Mouse (Mus musculus) layer of hippocampus, adult 18-20 months (tissue): ENCODE results near the gene Rims1. TPM values are rescaled to one million over a fixed set of nuclear protein-coding genes. Genes with fewer than 3 reads are reported as not detected.

Source experiments
- DNase-seq, 2 experiments: peaks; one replicate each; pipeline ENCODE4 v3.0.0; 2022; ENCODE audit warnings: low spot score in 2 of 2
- total RNA-seq, 2 experiments: library from RNA; stranded (reverse); gene quantifications; 2 replicates each; pipeline ENCODE4 v1.2.3; 2021

Rims1 gene
- total RNA-seq, 2 experiments from 2014 or later: 258 to 272 TPM

DNA sequence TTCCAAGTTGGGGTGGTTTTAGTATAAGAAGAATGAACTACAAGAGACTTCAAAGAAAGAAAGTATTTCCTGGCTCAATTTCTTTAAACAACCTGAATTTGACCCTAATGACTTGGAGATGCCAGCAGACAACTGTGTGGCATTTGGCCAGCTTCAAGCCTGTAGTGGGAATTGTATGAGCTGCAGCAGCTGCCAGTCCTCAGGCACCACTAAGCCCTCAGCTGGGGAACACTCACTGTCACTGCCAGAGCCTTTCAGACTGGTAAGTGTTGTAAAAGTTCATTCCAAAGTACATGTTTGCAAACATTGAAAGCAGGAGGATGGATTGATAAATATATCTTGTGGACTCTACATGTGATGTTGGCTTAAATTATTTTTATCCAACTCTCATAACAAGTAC lies 211.0 kb downstream of the Rims1 start:
- DNase-seq: no peak

DNA sequence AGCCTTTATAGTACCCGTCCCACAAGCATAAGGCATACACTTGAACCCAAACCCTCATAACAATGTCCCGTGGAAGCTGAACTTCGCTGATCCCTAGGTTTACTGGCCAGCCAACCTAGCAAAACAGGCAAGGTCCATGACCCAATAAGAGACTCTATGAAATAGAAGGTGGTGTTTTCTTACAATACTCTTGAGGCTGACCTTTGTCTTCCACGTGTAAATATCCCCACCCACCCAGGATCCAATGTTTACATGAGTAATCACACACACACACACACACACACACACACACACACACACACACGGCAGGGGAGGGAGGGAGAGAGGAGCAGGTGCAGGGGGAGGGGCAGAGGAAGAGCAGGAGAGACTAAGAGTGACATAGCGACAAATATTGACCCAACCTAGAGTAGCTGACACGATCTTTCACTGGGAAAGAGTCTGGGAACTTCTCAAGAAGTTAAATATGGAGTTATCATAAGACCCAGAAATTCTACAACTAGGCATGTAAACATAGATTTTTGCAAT lies 217.9 kb downstream of the Rims1 start:
- DNase-seq: no peak

DNA sequence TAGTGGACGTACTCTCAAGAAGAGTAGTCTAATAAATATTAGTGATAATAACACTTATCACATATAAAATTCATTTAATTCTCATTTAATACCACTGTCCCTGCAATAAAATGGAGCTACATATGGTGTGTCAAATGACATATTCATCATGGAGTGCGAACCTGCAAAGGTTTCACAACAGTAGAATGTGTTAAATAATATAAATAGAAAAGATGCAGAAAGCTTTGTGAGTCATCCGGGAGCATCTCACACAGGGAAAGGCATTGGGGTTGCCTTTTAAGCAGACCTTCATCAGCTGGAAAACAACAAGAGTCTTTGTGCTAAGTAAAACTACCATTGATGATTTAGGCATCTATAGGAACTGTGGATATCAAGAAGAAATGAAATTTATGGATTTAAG lies 220.2 kb downstream of the Rims1 start:
- DNase-seq: no peak

DNA sequence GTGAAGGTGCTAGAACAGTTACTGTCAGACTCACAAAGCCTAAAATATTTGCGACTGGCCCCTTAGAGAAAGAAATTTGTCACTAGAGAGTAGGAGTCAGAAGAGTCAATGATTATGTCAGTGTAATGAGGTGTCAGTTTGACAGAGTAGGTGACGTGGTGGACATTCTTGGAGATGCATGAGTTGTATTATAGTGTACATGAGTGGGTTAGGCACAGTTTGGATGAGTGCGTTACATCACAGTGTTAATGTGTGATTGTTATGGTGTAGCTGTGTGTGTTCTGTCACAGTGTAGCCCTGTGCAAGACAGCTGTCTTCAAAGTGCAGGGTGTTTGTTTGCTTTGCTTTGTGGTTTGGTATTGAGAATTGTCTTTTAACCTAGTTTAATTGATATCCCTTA lies 226.3 kb downstream of the Rims1 start:
- DNase-seq: no peak

DNA sequence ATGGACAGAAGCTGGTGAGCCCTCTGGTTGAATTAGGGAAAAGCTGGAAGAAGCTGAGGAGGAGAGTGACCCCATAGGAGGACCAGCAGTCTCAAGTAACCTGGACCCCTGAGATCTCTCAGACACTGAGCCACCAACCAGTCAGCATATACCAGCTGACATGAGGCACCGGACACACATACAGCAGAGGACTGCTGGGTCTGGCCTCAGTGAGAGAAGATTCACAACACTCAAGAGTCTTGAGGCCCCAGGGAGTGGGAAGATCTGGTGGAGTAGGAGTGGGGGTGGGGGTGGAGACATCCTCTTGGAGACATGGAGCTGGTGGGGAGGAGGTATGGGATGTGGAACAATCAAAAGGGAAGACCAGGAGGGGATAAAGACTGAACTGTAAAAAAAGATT lies 233.1 kb downstream of the Rims1 start:
- DNase-seq: no peak

DNA sequence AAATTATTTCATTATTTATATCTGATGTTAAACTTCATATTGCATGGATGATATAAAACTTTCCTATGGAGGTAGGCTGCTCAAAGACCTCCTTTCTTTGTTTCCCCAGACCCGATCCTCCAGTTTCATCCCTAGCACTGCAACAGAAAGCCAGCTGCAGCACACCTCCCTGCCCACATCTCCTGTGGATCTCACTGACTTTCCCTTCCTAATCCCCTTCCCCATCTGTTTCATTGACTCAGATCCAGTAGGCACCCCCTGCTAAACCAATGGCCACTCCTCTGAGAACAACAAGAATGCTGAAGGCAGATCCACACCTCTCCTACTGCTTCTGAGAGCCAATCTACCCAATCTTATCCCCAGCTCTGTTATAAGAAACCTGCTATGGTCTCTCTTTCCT lies 259.5 kb downstream of the Rims1 start:
- DNase-seq: no peak

DNA sequence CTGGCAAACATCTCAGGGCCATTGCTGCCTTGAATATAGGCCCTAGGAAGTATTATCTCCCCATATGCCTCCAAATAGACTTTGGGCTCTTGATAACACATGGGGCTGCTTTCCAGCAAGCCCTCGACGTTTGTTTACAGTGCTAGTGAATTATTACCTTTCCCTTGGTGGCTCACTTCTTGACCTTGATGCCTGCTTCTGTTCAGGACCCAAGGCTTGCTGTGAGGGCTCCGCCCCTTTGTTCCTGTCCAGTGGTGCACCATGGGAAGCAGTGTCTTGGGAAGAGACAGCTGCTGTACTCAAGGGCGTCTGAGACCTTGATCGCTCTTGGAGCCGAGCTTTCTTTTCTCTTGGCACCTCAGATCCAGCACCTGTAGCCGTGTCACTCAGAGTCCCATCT lies 267.7 kb downstream of the Rims1 start:
- no peak for DNase-seq

DNA sequence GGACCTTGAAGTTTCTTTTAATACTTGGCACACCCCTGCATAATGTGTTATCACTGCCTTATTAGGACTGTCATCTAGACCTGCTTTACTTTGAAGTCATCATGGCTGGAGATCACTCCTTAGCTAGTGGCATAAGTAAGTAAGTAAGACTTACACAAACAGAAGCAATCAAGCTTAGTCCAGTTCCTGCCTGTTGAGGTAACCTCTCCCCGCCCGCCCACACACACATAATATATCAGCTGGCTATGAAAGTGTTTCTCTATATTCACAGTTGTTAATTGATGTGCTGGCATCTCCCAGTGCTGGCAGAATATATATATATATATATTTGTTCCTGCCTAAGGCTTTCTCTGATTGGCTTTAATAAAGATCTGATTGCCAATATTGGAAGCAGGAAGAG lies 269.0 kb downstream of the Rims1 start:
- DNase-seq: no peak

DNA sequence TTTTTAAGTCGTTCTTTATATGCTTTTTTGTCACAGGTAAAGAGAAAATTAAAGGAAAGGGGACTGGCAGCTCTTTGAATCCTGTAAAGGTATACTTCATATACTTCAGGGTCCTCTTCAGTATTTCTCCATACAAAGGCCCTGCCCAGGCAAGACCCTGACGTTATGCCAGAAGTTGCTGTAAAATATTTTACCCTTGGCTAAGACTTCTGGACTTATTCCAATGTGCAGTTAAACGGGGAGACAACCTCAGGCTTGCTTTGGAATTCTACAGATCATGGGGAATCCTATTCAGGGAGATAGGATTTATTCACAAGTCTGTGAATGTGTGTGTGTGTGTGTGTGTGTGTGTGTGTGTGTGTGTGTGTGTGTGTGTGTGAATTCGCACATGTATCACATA lies 270.7 kb downstream of the Rims1 start:
- DNase-seq: no peak

DNA sequence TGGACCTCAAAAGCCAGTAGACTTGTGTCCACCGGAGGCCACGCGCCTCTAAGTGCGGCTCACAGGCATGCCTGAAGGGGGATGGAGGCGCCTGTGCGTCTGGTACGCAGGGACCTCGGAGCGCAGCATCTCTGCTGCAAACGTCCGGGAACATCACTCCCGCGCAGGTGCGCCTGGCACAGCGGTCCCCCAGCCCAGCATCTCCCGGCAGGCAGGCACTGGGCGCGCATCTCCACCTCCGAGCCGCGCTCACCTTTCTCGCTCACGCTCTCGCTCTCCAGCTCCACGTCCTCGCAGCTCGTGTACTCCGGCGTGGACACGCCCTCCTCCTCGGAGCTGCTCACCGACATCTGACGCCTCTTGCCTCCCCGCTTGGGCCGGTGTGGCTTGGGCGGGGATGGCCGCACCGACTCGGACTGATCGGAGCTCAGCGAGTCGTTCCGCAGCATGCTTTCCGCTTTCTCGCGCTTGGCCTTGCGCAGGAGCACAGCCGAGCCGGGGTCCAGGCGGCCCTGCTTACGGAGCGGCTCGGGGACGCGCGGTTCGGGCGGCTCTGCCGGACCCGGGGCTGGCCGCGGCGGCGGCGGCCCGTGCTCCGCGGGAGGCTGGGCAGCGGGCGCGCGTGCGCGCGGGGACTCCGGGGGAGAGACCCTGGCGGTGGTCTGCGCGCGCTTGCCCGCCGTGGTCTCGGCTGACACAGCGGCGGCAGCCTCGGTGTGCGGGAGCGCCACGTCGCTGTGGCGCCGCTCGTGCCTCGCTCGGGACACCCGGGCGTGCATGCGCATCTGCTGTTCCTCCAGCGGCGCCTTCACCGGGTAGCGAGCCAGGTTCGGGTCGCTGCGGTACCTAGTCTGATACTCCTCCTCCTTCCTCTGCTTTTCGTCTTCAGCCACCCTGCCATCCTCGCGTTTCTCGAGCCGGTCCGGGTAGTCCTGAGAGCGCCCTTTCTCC lies 272.4 kb downstream of the Rims1 start:
- DNase-seq: peak in 1 of 2 experiments; percentile 34

DNA sequence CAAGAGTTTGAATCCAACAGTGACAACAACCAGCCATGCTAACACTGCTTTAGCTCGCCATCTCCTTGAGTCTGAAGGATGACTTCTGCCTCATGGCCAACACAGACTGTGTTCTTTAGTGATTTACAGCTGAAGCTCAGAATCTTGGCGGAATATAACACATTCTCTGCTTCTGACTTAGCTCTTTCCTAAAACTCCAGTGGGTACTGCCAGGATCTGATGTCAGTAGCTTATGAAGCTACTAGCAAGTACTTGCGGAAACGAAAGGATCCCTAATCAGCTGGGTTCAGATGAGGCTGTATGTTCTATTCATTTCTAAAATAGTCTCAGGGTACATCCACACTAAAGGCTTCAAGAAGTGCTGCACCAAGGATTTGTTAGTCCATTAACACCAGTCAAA lies 290.7 kb downstream of the Rims1 start:
- DNase-seq: peak in 1 of 2 experiments; percentile 13

DNA sequence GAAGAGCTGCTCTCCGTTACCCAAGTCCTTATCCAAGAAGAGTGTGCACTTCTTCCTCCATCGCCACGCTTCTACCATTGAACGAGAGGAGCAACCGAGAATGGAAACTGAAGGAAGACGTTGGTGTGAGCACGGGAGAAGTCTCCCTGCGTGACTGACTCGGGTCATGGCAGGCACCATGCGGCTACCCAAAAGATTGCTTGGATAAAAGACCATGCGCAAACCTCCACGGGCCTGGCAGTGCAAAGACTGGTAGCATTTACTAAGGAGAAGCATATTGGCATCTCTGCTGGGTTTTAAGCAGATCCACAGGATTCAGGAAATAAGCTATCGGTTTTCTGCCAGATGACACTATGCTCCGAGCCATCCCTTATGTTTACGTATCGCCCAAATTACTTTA lies 293.4 kb downstream of the Rims1 start:
- DNase-seq: no peak

DNA sequence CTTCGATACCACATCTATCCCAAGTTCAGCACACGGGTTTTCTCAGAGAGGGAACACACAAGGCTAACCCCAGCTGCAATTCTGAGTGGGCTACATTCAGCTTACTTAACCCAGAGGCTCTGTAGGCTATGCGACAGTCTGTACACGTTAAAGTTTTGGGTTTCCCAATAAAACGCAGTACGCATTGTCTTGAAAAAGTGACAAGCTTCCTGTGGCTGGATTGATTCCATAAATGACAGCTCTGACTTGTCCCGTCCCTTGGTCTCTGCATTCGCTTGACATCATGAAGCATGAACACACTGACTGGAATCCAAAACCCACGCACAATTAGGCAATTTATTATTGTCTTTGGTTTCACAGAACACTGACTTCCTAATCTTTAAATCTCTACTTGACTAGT lies 294.2 kb downstream of the Rims1 start:
- peak in 1 of 2 experiments; percentile 30 for DNase-seq

DNA sequence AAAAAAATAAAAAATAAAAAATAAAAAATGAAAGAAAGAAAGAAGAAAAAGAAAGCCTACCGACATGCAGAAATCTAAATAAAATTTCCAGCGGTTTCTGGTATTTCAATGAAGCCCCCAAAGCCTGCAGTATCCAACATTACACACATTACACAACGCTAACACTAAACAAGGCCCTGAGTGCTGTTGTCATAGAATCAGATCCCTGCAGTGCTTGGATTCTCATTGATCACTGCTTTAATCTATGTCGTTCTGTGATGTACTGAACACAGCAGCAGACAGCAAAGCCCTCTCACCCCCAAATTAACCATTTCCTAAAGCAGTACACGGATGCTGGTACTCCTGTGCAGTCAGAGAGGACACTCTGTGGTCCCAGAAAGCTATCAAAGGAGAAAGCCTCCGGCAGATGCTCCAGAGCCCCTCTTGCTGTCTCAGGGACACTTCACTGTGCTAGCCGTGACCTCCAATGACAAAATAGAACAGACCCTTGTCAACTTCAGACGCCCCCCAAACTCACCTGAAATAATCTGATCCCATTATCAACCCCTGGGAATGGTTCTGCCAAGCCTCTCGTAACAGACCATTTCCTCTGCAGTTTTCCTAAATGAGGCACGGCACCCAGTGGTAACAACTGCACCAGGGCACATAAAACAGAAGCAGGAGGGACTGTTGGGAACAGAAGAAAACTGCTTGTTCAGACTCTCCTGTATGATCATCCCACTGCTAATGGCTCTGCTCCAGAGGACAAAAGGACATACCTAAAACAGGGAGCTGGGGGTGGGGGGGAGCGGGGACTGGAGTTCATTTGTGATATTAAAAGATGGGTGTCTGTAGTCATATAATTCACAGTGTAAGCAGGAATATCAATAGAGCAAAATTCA lies 296.8 kb downstream of the Rims1 start:
- DNase-seq: peak in 1 of 2 experiments; percentile 18

DNA sequence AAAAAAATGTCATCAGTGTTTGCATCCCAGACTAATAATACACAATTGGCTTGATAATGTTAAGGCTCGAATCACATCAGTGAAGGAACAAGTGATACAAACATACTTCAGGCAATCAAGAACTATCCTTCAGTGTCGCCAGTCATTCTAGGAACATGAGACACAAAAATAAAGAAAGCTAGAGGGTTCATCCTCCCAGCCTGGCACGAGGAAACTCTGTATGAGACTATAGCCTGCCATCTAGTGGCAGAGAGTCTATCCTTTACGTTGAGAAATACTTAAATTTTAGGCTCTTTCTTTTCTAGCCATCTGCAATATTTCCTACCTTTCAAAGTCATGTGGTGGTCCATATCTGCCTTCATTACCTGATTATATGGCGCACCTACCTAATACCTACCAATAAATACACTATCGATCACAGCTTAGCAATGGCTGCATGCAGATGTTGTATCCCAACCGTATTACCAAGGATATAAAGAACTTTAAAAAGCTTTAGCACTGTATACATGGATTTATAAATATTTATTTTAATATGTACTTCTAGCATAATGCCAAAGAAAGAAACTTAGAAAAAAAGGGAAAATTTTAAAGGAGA lies 318.4 kb downstream of the Rims1 start:
- peak in 1 of 2 experiments; percentile 23 for DNase-seq

DNA sequence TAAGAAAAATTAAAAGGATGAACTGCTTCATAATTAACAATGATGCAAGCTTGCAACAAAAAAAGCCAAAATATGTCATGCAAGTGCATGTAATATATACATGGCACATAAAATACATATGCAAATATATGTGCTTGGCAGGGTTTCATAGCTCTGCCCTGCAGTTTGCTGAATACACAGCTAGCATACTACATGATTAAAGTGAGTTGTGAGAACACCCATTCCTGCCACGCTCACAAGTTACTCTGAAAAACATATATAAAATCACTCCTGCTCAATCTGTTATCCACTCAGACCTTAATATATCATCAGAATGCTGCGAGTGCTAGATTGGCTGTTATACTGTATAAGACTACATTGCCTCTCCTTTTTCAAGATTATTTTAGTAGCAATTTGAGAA lies 329.6 kb downstream of the Rims1 start:
- no peak for DNase-seq

DNA sequence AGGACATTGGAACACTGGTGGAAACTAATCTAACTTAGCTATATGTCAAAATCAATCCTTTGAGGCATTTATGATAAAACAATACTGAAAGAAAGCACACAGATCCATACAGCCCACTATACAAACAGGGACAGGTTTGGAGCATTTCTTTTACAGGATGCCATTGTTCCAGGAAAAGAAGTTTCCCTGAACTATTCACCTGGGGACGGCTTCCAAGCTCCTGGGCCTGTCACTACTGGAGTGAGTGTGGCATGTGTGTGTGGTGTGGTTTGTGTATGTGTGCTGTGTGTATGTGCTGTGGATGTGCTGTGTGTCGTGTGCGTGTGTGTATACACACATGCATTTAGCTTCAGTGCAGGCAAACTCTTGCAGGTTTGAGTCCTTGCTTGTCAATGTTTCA lies 338.8 kb downstream of the Rims1 start:
- DNase-seq: no peak

DNA sequence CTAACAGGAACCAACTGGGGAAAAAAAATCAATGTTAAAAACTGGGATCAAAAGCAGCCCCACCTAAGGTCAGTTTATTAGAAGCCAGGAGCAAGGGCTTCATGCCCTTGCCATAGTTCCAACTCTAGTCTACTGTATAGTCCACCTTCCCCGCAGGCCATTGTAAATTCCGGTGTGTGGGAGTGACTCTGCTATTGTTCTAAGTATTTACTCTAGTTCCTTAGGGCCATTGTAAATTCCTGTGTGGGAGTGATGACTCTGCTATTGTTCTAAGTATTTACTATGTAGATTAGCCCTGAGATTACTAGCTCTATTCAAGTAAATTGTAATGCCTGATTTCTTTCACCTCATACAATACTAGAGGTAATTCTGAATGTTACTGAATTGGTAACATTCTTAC lies 339.2 kb downstream of the Rims1 start:
- DNase-seq: no peak

DNA sequence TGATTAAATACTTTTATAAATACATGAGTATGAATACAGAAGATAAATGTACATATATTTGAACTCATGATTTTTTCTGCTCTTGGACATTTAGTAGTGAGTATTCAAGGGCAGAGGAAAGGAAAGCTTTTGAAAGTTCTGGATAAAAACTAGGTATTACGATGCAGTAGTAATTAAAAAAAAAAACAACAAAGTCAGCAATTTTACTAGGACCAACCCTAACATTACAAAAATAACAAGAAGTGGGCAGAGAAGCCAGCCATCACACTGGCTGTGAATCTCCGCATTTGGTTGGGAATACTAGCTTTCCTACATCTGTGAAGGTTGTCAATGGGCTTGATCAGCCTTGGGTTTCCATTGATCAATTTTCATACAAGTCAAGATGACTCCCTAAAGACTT lies 381.8 kb downstream of the Rims1 start:
- no peak for DNase-seq

DNA sequence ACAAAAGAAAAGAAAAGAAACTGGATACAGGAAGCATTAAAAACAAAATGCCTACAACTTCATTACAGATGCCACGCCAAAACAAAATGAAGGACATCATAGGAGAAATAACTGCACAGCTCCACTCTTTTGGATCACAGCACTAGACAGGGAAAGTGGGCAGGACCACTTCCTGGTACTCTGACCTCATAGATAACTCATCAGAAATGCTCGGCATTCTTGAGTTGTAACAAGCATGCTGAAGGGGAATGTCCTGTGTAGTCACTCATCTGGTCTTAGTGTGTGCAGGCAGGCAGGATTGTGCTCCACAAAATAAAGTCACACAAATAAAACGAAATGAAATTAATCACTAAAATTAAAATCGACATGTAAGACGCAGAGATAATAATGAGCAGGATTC lies 383.7 kb downstream of the Rims1 start:
- DNase-seq: no peak

DNA sequence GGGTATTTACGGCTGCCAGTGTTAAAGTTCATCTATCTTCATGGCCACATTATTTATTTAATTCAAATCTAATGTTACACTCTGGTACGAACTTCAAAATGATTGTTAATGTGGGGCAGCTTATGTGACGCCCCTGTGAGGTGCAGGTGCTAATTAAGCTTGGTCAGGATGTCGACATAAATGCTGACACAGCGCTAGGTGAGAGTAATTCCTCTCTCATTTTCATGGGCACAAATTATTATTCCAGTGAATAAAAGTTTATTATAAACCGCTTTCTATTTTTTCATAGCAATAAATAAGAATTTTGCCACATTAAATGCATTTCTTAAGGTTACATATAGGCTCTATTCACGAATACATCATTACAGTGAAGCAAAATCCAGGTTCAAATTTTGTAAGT lies 395.6 kb downstream of the Rims1 start:
- no peak for DNase-seq

DNA sequence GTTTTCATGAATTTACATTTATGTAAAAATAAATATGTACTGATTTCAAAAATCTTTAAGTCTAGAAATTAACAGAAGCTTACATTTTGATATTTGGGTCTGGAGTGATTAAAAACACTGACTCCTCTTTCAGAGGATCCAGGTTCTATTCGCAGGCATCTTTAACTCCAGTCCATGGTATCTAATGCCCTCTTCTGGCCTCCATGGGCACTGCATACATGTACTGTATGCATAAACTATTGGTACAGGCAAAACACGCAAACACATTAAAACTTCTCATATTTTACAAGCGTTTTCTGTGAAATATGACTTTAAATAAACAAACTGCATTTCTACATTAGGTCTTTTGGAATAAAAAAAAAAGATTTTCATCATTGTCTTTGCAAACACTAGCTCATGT lies 419.4 kb downstream of the Rims1 start:
- peak in 1 of 2 experiments; percentile 25 for DNase-seq
